Mouse (Mus musculus): ENCODE data around the gene Tollip. TPM values are rescaled to one million over a fixed set of nuclear protein-coding genes. Genes with fewer than 3 reads are reported as not detected.
A peak's percentile ranks its signal among the peaks of the same experiment; 100 is the strongest.

Tollip gene
- polyA plus RNA-seq (2015; fragmentation: Nextera tagmentation; extraction: Ambion mirVana): 67.5 and 70.0 TPM in 2 replicates

GRCm38 (mm10) chr7:141918407-141918806 lies at the start of gene Tollip:
Tollip (minus strand) TSS chr7:141918507.
- H3K9me3 ChIP-seq (replicated peaks): no peaks in the 10 kb centered on the region
- H3K4me3 ChIP-seq (replicated peaks): no peak within 1 kb of the TSS
- H3K27ac ChIP-seq (replicated peaks): no peak within 1 kb of the TSS
- no peaks in the 10 kb centered on the region for H3K36me3 ChIP-seq
- H3K4me2 ChIP-seq: no peak within 1 kb of the TSS
- H3K27me3 ChIP-seq (replicated peaks): no peaks in the 10 kb centered on the region
- no peak for ATAC-seq (ENCODE audit: low FRiP score)
- H3K9ac ChIP-seq (replicated peaks): no peak within 1 kb of the TSS
- 0 out of 2 replicates have a peak, but pooled peaks cover under 1% of the 10 kb centered on the region for H3K4me1 ChIP-seq
- 97% methylated on average over 2 of the region's 2 CpGs for WGBS

- H3K27me3 ChIP-seq (replicated peaks): no peaks in the 10 kb centered on the region
- no peak overlapping the region for H3K9ac ChIP-seq (replicated peaks)
- no peak for ATAC-seq (ENCODE audit: low FRiP score)
- H3K36me3 ChIP-seq: no peaks in the 10 kb centered on the region
- H3K4me3 ChIP-seq (replicated peaks): no peak overlapping the region
- no peak overlapping the region for H3K4me2 ChIP-seq
- 96% methylated on average over 2 of the region's 2 CpGs for WGBS
- no peaks in the 10 kb centered on the region for H3K9me3 ChIP-seq (replicated peaks)
- peaks cover 79% of the 10 kb centered on the region for H3K4me1 ChIP-seq
- H3K27ac ChIP-seq (replicated peaks): no peak overlapping the region
Measured at GRCm38 (mm10) chr7:141966281-141966680, 48.0 kb upstream of the Tollip start.

GRCm38 (mm10) chr7:141962521-141962920 lies 44.2 kb upstream of the Tollip start:
- Histone ChIP-seq H3K9me3 (replicated peaks) (no peaks in the 10 kb centered on the region), H3K9ac (replicated peaks) (no peak overlapping the region), H3K36me3 (no peaks in the 10 kb centered on the region), H3K4me1 (peaks cover 90% of the 10 kb centered on the region), H3K27ac (replicated peaks) (no peak overlapping the region), H3K4me3 (replicated peaks) (no peak overlapping the region), H3K4me2 (no peak overlapping the region), H3K27me3 (replicated peaks) (no peaks in the 10 kb centered on the region)
- WGBS: 90% methylated on average over 3 of the region's 3 CpGs
- ATAC-seq (ENCODE audit: low FRiP score): no peak

- H3K4me3 ChIP-seq (replicated peaks): no peak overlapping the region
- H3K9me3 ChIP-seq (replicated peaks): no peaks in the 10 kb centered on the region
- 59% methylated on average over 3 of the region's 3 CpGs for WGBS
- peaks cover 93% of the 10 kb centered on the region for H3K4me1 ChIP-seq
- no peak overlapping the region for H3K9ac ChIP-seq (replicated peaks)
- no peaks in the 10 kb centered on the region for H3K36me3 ChIP-seq
- H3K27me3 ChIP-seq (replicated peaks): no peaks in the 10 kb centered on the region
- no peak for ATAC-seq (ENCODE audit: low FRiP score)
- H3K4me2 ChIP-seq: no peak overlapping the region
- no peak overlapping the region for H3K27ac ChIP-seq (replicated peaks)
Measured at GRCm38 (mm10) chr7:141961491-141961890, 43.2 kb upstream of the Tollip start.

GRCm38 (mm10) chr7:141960926-141961325 lies 42.6 kb upstream of the Tollip start:
- no peaks in the 10 kb centered on the region for H3K9me3 ChIP-seq (replicated peaks)
- ATAC-seq (ENCODE audit: low FRiP score): no peak

GRCm38 (mm10) chr7:141959133-141959532 lies 40.8 kb upstream of the Tollip start:
- no peak for ATAC-seq (ENCODE audit: low FRiP score)
- H3K4me1 ChIP-seq: peaks cover 96% of the 10 kb centered on the region
- H3K27ac ChIP-seq (replicated peaks): no peak overlapping the region
- no peak overlapping the region for H3K9ac ChIP-seq (replicated peaks)
- no peaks in the 10 kb centered on the region for H3K27me3 ChIP-seq (replicated peaks)
- WGBS: 80% methylated on average over 1 of the region's 1 CpGs
- no peaks in the 10 kb centered on the region for H3K9me3 ChIP-seq (replicated peaks)
- H3K36me3 ChIP-seq: no peaks in the 10 kb centered on the region
- H3K4me2 ChIP-seq: no peak overlapping the region
- H3K4me3 ChIP-seq (replicated peaks): no peak overlapping the region

More at GRCm38 (mm10) chr7:141960926-141961325, 42.6 kb upstream of the Tollip start:
- H3K4me1 ChIP-seq: peaks cover 93% of the 10 kb centered on the region
- WGBS: 87% methylated on average over 2 of the region's 2 CpGs
- no peak overlapping the region for H3K9ac ChIP-seq (replicated peaks)
- no peaks in the 10 kb centered on the region for H3K27me3 ChIP-seq (replicated peaks)
- H3K36me3 ChIP-seq: no peaks in the 10 kb centered on the region
- no peak overlapping the region for H3K27ac ChIP-seq (replicated peaks)
- no peak overlapping the region for H3K4me2 ChIP-seq
- H3K4me3 ChIP-seq (replicated peaks): no peak overlapping the region

GRCm38 (mm10) chr7:141958211-141958610 lies 39.9 kb upstream of the Tollip start:
- Histone ChIP-seq H3K4me1 (peaks cover 99% of the 10 kb centered on the region), H3K36me3 (no peaks in the 10 kb centered on the region), H3K27me3 (replicated peaks) (no peaks in the 10 kb centered on the region), H3K4me2 (no peak overlapping the region), H3K9ac (replicated peaks) (no peak overlapping the region), H3K9me3 (replicated peaks) (no peaks in the 10 kb centered on the region), H3K4me3 (replicated peaks) (no peak overlapping the region), H3K27ac (replicated peaks) (no peak overlapping the region)
- ATAC-seq (ENCODE audit: low FRiP score): no peak
- WGBS: 92% methylated on average over 2 of the region's 2 CpGs

GRCm38 (mm10) chr7:141957524-141958051 lies 39.3 kb upstream of the Tollip start:
- H3K4me1 ChIP-seq: peaks cover 99% of the 10 kb centered on the region
- no peak overlapping the region for H3K4me3 ChIP-seq (replicated peaks)
- WGBS: 75% methylated on average over 4 of the region's 4 CpGs
- H3K36me3 ChIP-seq: no peaks in the 10 kb centered on the region
- H3K9ac ChIP-seq (replicated peaks): 0 out of 2 replicates have a peak overlapping the region, but pooled peaks have one; percentile 8
- ATAC-seq (ENCODE audit: low FRiP score): no peak
- no peaks in the 10 kb centered on the region for H3K9me3 ChIP-seq (replicated peaks)
- 0 out of 2 replicates have a peak overlapping the region, but pooled peaks have one; percentile 2 for H3K4me2 ChIP-seq
- H3K27me3 ChIP-seq (replicated peaks): no peaks in the 10 kb centered on the region
- 0 out of 2 replicates have a peak overlapping the region, but pooled peaks have one; percentile 15 for H3K27ac ChIP-seq (replicated peaks)

- H3K4me2 ChIP-seq: no peak overlapping the region
- H3K4me3 ChIP-seq (replicated peaks): no peak overlapping the region
- no peaks in the 10 kb centered on the region for H3K27me3 ChIP-seq (replicated peaks)
- no peaks in the 10 kb centered on the region for H3K36me3 ChIP-seq
- no peak overlapping the region for H3K27ac ChIP-seq (replicated peaks)
- 64% methylated on average over 8 of the region's 8 CpGs for WGBS
- H3K4me1 ChIP-seq: peaks cover 99% of the 10 kb centered on the region
- ATAC-seq (ENCODE audit: low FRiP score): no peak
- no peak overlapping the region for H3K9ac ChIP-seq (replicated peaks)
- H3K9me3 ChIP-seq (replicated peaks): no peaks in the 10 kb centered on the region
Measured at GRCm38 (mm10) chr7:141956174-141956566, 37.9 kb upstream of the Tollip start.

GRCm38 (mm10) chr7:141955565-141956173 lies 37.4 kb upstream of the Tollip start:
- H3K4me2 ChIP-seq: no peak overlapping the region
- H3K4me1 ChIP-seq: peaks cover 98% of the 10 kb centered on the region
- 62% methylated on average over 5 of the region's 5 CpGs for WGBS

GRCm38 (mm10) chr7:141953616-141954015 lies 35.3 kb upstream of the Tollip start:
- Histone ChIP-seq H3K4me3 (replicated peaks) (no peak overlapping the region), H3K27me3 (replicated peaks) (no peaks in the 10 kb centered on the region), H3K4me2 (peak overlapping the region; percentile 15; the same call in 1 of the 2 replicates), H3K9me3 (replicated peaks) (no peaks in the 10 kb centered on the region), H3K4me1 (peaks cover 85% of the 10 kb centered on the region), H3K9ac (replicated peaks) (no peak overlapping the region), H3K36me3 (no peaks in the 10 kb centered on the region), H3K27ac (replicated peaks) (no peak overlapping the region)
- 83% methylated on average over 6 of the region's 6 CpGs for WGBS
- ATAC-seq (ENCODE audit: low FRiP score): no peak

More at GRCm38 (mm10) chr7:141955565-141956173, 37.4 kb upstream of the Tollip start:
- Histone ChIP-seq H3K27me3 (replicated peaks) (no peaks in the 10 kb centered on the region), H3K36me3 (no peaks in the 10 kb centered on the region), H3K9ac (replicated peaks) (no peak overlapping the region), H3K27ac (replicated peaks) (no peak overlapping the region), H3K4me3 (replicated peaks) (no peak overlapping the region), H3K9me3 (replicated peaks) (no peaks in the 10 kb centered on the region)
- ATAC-seq (ENCODE audit: low FRiP score): no peak

GRCm38 (mm10) chr7:141952920-141953319 lies 34.6 kb upstream of the Tollip start:
- Histone ChIP-seq H3K9me3 (replicated peaks) (no peaks in the 10 kb centered on the region), H3K9ac (replicated peaks) (no peak overlapping the region), H3K4me2 (no peak overlapping the region), H3K4me3 (replicated peaks) (no peak overlapping the region), H3K4me1 (peaks cover 84% of the 10 kb centered on the region), H3K36me3 (no peaks in the 10 kb centered on the region), H3K27ac (replicated peaks) (no peak overlapping the region), H3K27me3 (replicated peaks) (no peaks in the 10 kb centered on the region)
- WGBS: 73% methylated on average over 4 of the region's 4 CpGs
- no peak for ATAC-seq (ENCODE audit: low FRiP score)
